Mouse (Mus musculus) olfactory bulb, adult 2 months (tissue): Measurements from ENCODE around the gene Pdzd4.

Experiments used
- CTCF ChIP-seq: fragments of 200-500 bp; IDR thresholded peaks from 2 replicates; pipeline ENCODE4 v1.5.1; 2012; ENCODE audit warnings: low read depth, mild to moderate bottlenecking, low read length, moderate library complexity; ENCODE audit not compliant: insufficient read depth
- POLR2A ChIP-seq: fragments of 200-500 bp; IDR thresholded peaks from 2 replicates; pipeline ENCODE4 v1.6.1; 2012; ENCODE audit warnings: mild to moderate bottlenecking, low read depth, low read length, moderate library complexity; ENCODE audit not compliant: insufficient read depth

DNA sequence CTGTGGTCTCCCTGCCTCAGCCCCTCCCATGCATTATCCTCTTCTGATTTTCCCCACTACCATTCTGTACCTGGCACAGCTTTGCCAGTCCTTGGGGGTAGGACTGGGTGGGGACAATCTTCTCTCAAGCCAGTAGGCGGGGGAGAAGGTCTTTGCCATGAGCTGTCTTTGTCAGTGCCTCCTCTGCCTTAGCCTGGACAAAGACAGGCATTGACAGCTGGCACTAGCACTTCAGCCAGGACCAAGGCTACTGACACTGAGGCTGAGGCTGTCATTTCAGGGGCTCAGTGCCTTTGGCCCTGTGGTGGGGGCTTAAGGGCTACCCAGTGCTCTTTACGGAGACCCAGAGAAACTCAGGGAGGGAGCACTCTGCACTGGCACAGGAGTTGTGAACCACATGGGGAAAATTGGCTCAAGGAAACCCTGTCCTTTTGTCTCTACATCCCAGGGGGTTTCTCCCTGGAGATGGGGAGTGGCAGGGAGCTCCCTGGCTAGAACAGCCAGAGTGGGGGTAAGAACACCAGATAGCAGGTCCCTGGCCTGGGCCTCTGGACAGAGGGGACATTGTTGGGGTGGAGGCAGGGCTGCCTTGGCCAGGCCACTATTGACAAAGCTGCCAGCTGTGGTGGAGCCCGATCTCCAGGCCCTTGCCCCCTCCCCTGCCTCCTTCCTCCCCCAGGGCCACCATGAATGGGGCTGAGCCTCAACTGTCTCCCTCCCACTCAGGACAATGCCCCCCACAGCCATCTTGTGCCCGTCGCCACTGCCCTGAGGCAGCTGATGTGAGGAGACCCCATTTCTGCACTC is 68.2 kb downstream of the Pdzd4 start, which contains the start of gene Plxnb3:
- TF ChIP-seq POLR2A (no peak), CTCF (no peak)
